ENCODE assay signal across 9 mouse cellular contexts in the genomic region with DNA sequence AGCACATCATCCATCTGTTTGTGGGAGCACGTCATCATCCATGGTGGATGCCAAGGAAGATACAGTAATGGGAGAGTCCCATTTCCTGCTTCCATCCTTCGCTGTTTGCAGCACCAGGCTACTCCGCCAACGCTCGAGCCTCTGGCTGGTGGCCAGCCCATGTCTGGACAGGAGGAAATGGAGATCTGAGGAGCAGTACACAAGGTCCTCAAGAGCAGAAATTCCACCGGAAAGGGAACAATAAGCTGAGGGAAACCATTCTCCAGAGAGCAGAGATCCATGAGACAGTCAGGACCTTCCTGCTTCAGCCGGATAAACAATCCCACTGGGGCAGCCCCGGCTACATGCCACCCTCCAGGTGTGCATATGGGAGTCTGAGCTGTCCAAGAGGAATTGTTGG. TPM values are rescaled to one million over a fixed set of nuclear protein-coding genes. Genes with fewer than 3 reads are reported as not detected.
DNase-seq lines count a peak whose midpoint lies in the region; TF ChIP-seq lines count a peak whose summit lies in the region.
"Had no signal": no experiment of that assay in that cellular context is flagged by ENCODE, and none has a peak within 500 bp of the region (broad histone marks: within the 10 kb centered on the region; RNA-seq: fewer than 3 reads in every experiment).

No protein-coding gene starts in this region.

- intact Hi-C loops in heart, postnatal 36 days (cut with DNase I), result no loop called here
- intact Hi-C loops in left cerebral cortex, postnatal 4 days (cut with DNase I), result no loop called here

- 50% methylated on average over 8 of the region's 8 CpGs for WGBS in lung, adult 2 months

- H3K4me1 ChIP-seq in lung, adult 2 months (ENCODE audit: control insufficient read depth, insufficient read depth, low read length), result no peaks in the 10 kb centered on the region

- DNase-seq in adrenal gland, adult 8-10 months, result peak; percentile 52
- DNase-seq in adrenal gland, postnatal 25 days, result peak; percentile 70
- DNase-seq in heart, postnatal 36 days, result peak; percentile 64 to 67
- peak; percentile 53 for DNase-seq in lung, adult 2 months
- DNase-seq in left cerebral cortex, postnatal 4 days, result no peak
- DNase-seq in cerebellum, postnatal 10 days, result no peak
- no peak for DNase-seq in layer of hippocampus, adult 18-20 months (ENCODE audit: low spot score in 2 of 2)
- DNase-seq: cerebellum, postnatal 25 days; midbrain, embryonic 14.5 days had no signal

- TF ChIP-seq POLR2A in lung, adult 2 months (IDR thresholded peaks at IDR 0.05; ENCODE audit: borderline replicate concordance, extremely low read depth, low read depth, low read length), result no peak

- H3K4me3 ChIP-seq in lung, adult 2 months (replicated peaks; ENCODE audit: extremely low read depth, low read depth, low read length), result no peak overlapping the region

- no peak for TF ChIP-seq CTCF in lung, adult 2 months (IDR thresholded peaks at IDR 0.05; ENCODE audit: insufficient read depth, low read length)

RNA-seq across cellular contexts. Expression of a gene that starts 15.3 kb away (rescaled TPM):
- total RNA-seq in adrenal gland, adult 8-10 months (2022), result 1 to 10 TPM; 2.7 to 9.5 (median 6.5) TPM
- total RNA-seq in adrenal gland, postnatal 25 days (2021), result 2.0 and 3.4 TPM in 2 replicates
- 10 to 100 TPM; 28.1 to 42.8 TPM for total RNA-seq in heart, postnatal 36 days (2021)
- polyA plus RNA-seq in lung, adult 2 months (2012; rRNA removed), result 19.8 and 22.0 TPM in 2 replicates
- total RNA-seq in left cerebral cortex, postnatal 4 days (2021), result under 1 TPM; 0.60 TPM
- total RNA-seq in layer of hippocampus, adult 18-20 months (2021), result under 1 TPM; 0.40 to 0.94 TPM

RNA-seq across cellular contexts. Expression of a gene that starts 28.6 kb away (rescaled TPM):
- total RNA-seq in adrenal gland, adult 8-10 months (2022), result 10 to 100 TPM; 44.0 to 57.1 (median 54.0) TPM
- 44.0 and 53.3 TPM in 2 replicates for total RNA-seq in adrenal gland, postnatal 25 days (2021)
- 10 to 100 TPM; 19.9 to 23.0 TPM for total RNA-seq in heart, postnatal 36 days (2021)
- 24.4 and 26.8 TPM in 2 replicates for polyA plus RNA-seq in lung, adult 2 months (2012; rRNA removed)
- 1 to 10 TPM; 4.1 to 5.6 TPM for total RNA-seq in left cerebral cortex, postnatal 4 days (2021)
- 1 to 10 TPM; 5.9 to 6.0 TPM for total RNA-seq in layer of hippocampus, adult 18-20 months (2021)

RNA-seq across cellular contexts. Expression of a gene that starts 41.5 kb away (rescaled TPM):
- total RNA-seq in adrenal gland, adult 8-10 months (2022), result 100 to 1,000 TPM; 104 to 120 (median 106) TPM
- total RNA-seq in adrenal gland, postnatal 25 days (2021), result 97.4 and 117 TPM in 2 replicates
- 10 to 100 TPM; 38.8 to 41.3 TPM for total RNA-seq in heart, postnatal 36 days (2021)
- 29.0 and 32.0 TPM in 2 replicates for polyA plus RNA-seq in lung, adult 2 months (2012; rRNA removed)
- 100 to 1,000 TPM; 193 to 208 TPM for total RNA-seq in left cerebral cortex, postnatal 4 days (2021)
- total RNA-seq in layer of hippocampus, adult 18-20 months (2021), result 100 to 1,000 TPM; 316 to 355 TPM

Comparison
In these comparisons a context has a peak if more than half of its experiments do, and no peak if none do; other contexts are left out.
1. DNase-seq: peak in adrenal gland, adult 8-10 months (single experiment), adrenal gland, postnatal 25 days (single experiment), heart, postnatal 36 days (2 of 2) and lung, adult 2 months (single experiment); none in left cerebral cortex, postnatal 4 days (single experiment), cerebellum, postnatal 10 days (0 of 2) and layer of hippocampus, adult 18-20 months (0 of 2).